Mouse (Mus musculus): Measurements from ENCODE around the gene Trmt6. TPM values are rescaled to one million over a fixed set of nuclear protein-coding genes. Genes with fewer than 3 reads are reported as not detected.

Gene Trmt6
- total RNA-seq (2012; rRNA removed): 30.1 and 44.4 TPM in 2 replicates

DNA sequence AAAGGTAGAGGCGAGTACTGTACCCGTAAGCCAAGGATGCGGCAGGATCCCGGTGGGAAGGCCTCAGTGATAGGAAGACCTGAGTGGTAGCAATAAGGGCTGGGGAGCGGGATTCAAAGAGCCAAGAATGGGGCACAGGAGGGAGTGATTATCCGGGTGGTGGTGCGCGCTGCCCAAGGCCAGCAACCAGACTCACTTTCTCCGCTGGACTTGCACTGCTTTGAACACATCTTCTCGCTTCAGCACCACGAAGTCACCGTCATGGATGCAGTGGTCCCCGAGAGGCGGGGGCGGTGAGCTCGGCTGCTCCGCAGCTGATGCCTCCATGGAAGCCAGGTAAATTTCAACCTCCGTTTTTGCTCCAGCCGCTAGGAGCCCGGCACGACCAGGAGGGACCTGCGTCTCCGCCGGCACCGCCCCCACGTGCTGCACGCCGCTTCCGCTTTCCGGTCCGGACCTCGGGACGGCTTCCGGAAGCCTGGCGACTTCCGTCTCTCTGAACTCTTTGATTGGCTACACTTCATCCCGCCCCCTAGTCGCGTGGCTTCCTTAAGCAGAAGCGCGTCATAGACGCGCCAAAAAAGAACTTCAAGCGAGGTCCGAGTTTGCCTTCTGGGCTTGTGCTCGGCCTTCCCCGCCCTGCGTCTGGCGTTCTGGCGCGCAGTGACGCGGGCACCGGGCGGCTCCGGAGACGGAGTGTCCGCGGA, at the start of gene Trmt6, which contains the start of gene Mcm8:
Gene Trmt6, minus strand, starts transcription at position 448 of the 707 bp plus-strand sequence.
Gene Mcm8, plus strand, starts transcription at position 534 of the 707 bp plus-strand sequence.
- TF ChIP-seq ZNF384 (IDR thresholded peaks at IDR 0.05; ENCODE audit: low read depth, low read length) (no peak), CHD2 (IDR thresholded peaks at IDR 0.05; ENCODE audit: low read depth, low read length) (peak; percentile 73), ZC3H11A (IDR thresholded peaks at IDR 0.05; ENCODE audit: borderline replicate concordance, low read depth, low read length) (no peak), HCFC1 (IDR thresholded peaks at IDR 0.05; ENCODE audit: borderline replicate concordance, insufficient read depth, low read length) (peak; percentile 72), MAFK (IDR thresholded peaks at IDR 0.05; ENCODE audit: insufficient read depth, low read depth, low read length) (no peak)
- peak; percentile 97 for DNase-seq (ENCODE audit: low read depth, low spot score)
- Histone ChIP-seq H3K27ac (ENCODE audit: insufficient read depth, low read depth, low read length, poor library complexity, severe bottlenecking) (peak within 1 kb of the TSS; percentile 53), H3K36me3 (ENCODE audit: control insufficient read depth, insufficient read depth, low read length, poor library complexity, severe bottlenecking) (peaks cover 21% of the 10 kb centered on the region), H3K4me3 (ENCODE audit: insufficient read depth in 1 of 2, low read depth in 1 of 2, low read length in 2 of 2, poor library complexity in 1 of 2, severe bottlenecking in 1 of 2) (peak within 1 kb of the TSS; percentile 89 to 91), H3K4me1 (ENCODE audit: control insufficient read depth in 2 of 2, insufficient read depth in 2 of 2, low read length in 2 of 2, poor library complexity in 1 of 2) (peaks cover 0 to 3% of the 10 kb centered on the region in 2 experiments; a peak in 1 of 4 replicates), H3K9me3 (ENCODE audit: control insufficient read depth, insufficient read depth, low read depth, low read length) (no peaks in the 10 kb centered on the region), H3K9ac (ENCODE audit: insufficient read depth, low read depth, low read length, poor library complexity, severe bottlenecking) (peak within 1 kb of the TSS; percentile 90)
- in situ Hi-C loops (cut with MboI; ENCODE audit: low sequenced_read_pairs in 2 of 2, unreplicated experiment in 2 of 2): no loop called here

GRCm38 (mm10) chr2:132863325-132863724, 47.5 kb upstream of the Trmt6 start:
- Histone ChIP-seq H3K4me3 (ENCODE audit: insufficient read depth in 1 of 2, low read depth in 1 of 2, low read length in 2 of 2, poor library complexity in 1 of 2, severe bottlenecking in 1 of 2) (no peak overlapping the region), H3K9ac (ENCODE audit: insufficient read depth, low read depth, low read length, poor library complexity, severe bottlenecking) (no peak overlapping the region), H3K9me3 (ENCODE audit: control insufficient read depth, insufficient read depth, low read depth, low read length) (no peaks in the 10 kb centered on the region), H3K36me3 (ENCODE audit: control insufficient read depth, insufficient read depth, low read length, poor library complexity, severe bottlenecking) (peaks cover 2% of the 10 kb centered on the region; the same call in 1 of the 2 replicates), H3K27ac (ENCODE audit: insufficient read depth, low read depth, low read length, poor library complexity, severe bottlenecking) (no peak overlapping the region), H3K4me1 (ENCODE audit: control insufficient read depth in 2 of 2, insufficient read depth in 2 of 2, low read length in 2 of 2, poor library complexity in 1 of 2) (no peaks in the 10 kb centered on the region)
- TF ChIP-seq CHD2 (IDR thresholded peaks at IDR 0.05; ENCODE audit: low read depth, low read length): no peak
- TF ChIP-seq ZNF384 (IDR thresholded peaks at IDR 0.05; ENCODE audit: low read depth, low read length): no peak
- no peak for TF ChIP-seq HCFC1 (IDR thresholded peaks at IDR 0.05; ENCODE audit: borderline replicate concordance, insufficient read depth, low read length)
- no peak for TF ChIP-seq MAFK (IDR thresholded peaks at IDR 0.05; ENCODE audit: insufficient read depth, low read depth, low read length)
- TF ChIP-seq ZC3H11A (IDR thresholded peaks at IDR 0.05; ENCODE audit: borderline replicate concordance, low read depth, low read length): no peak
- DNase-seq (ENCODE audit: low read depth, low spot score): no peak
- in situ Hi-C loops (cut with MboI; ENCODE audit: low sequenced_read_pairs in 2 of 2, unreplicated experiment in 2 of 2): no loop called here

- in situ Hi-C loops (cut with MboI; ENCODE audit: low sequenced_read_pairs in 2 of 2, unreplicated experiment in 2 of 2): no loop called here
- peaks cover 2% of the 10 kb centered on the region; the same call in 1 of the 2 replicates for H3K36me3 ChIP-seq (ENCODE audit: control insufficient read depth, insufficient read depth, low read length, poor library complexity, severe bottlenecking)
- DNase-seq (ENCODE audit: low read depth, low spot score): no peak
- H3K4me3 ChIP-seq (ENCODE audit: insufficient read depth in 1 of 2, low read depth in 1 of 2, low read length in 2 of 2, poor library complexity in 1 of 2, severe bottlenecking in 1 of 2): no peak overlapping the region
- H3K27ac ChIP-seq (ENCODE audit: insufficient read depth, low read depth, low read length, poor library complexity, severe bottlenecking): no peak overlapping the region
- H3K9me3 ChIP-seq (ENCODE audit: control insufficient read depth, insufficient read depth, low read depth, low read length): no peaks in the 10 kb centered on the region
- H3K9ac ChIP-seq (ENCODE audit: insufficient read depth, low read depth, low read length, poor library complexity, severe bottlenecking): no peak overlapping the region
- H3K4me1 ChIP-seq (ENCODE audit: control insufficient read depth in 2 of 2, insufficient read depth in 2 of 2, low read length in 2 of 2, poor library complexity in 1 of 2): no peaks in the 10 kb centered on the region
- TF ChIP-seq ZNF384 (IDR thresholded peaks at IDR 0.05; ENCODE audit: low read depth, low read length) (no peak), MAFK (IDR thresholded peaks at IDR 0.05; ENCODE audit: insufficient read depth, low read depth, low read length) (no peak), HCFC1 (IDR thresholded peaks at IDR 0.05; ENCODE audit: borderline replicate concordance, insufficient read depth, low read length) (no peak), ZC3H11A (IDR thresholded peaks at IDR 0.05; ENCODE audit: borderline replicate concordance, low read depth, low read length) (no peak), CHD2 (IDR thresholded peaks at IDR 0.05; ENCODE audit: low read depth, low read length) (no peak)
These were observed 45.6 kb upstream of the Trmt6 start for GRCm38 (mm10) chr2:132861456-132861855.

GRCm38 (mm10) chr2:132860435-132860834, 44.6 kb upstream of the Trmt6 start:
- DNase-seq (ENCODE audit: low read depth, low spot score): no peak
- no peaks in the 10 kb centered on the region for H3K9me3 ChIP-seq (ENCODE audit: control insufficient read depth, insufficient read depth, low read depth, low read length)
- in situ Hi-C loops (cut with MboI; ENCODE audit: low sequenced_read_pairs in 2 of 2, unreplicated experiment in 2 of 2): no loop called here
- no peak for TF ChIP-seq ZNF384 (IDR thresholded peaks at IDR 0.05; ENCODE audit: low read depth, low read length)
- TF ChIP-seq HCFC1 (IDR thresholded peaks at IDR 0.05; ENCODE audit: borderline replicate concordance, insufficient read depth, low read length): no peak
- TF ChIP-seq CHD2 (IDR thresholded peaks at IDR 0.05; ENCODE audit: low read depth, low read length): no peak
- TF ChIP-seq MAFK (IDR thresholded peaks at IDR 0.05; ENCODE audit: insufficient read depth, low read depth, low read length): no peak
- no peak for TF ChIP-seq ZC3H11A (IDR thresholded peaks at IDR 0.05; ENCODE audit: borderline replicate concordance, low read depth, low read length)
- no peaks in the 10 kb centered on the region for H3K4me1 ChIP-seq (ENCODE audit: control insufficient read depth in 2 of 2, insufficient read depth in 2 of 2, low read length in 2 of 2, poor library complexity in 1 of 2)
- H3K27ac ChIP-seq (ENCODE audit: insufficient read depth, low read depth, low read length, poor library complexity, severe bottlenecking): no peak overlapping the region
- peaks cover 2% of the 10 kb centered on the region; the same call in 1 of the 2 replicates for H3K36me3 ChIP-seq (ENCODE audit: control insufficient read depth, insufficient read depth, low read length, poor library complexity, severe bottlenecking)
- H3K4me3 ChIP-seq (ENCODE audit: insufficient read depth in 1 of 2, low read depth in 1 of 2, low read length in 2 of 2, poor library complexity in 1 of 2, severe bottlenecking in 1 of 2): no peak overlapping the region
- no peak overlapping the region for H3K9ac ChIP-seq (ENCODE audit: insufficient read depth, low read depth, low read length, poor library complexity, severe bottlenecking)
